Mouse (Mus musculus) liver, postnatal 0 days (tissue): Measurements from ENCODE around the gene Zfp663. TPM values are rescaled to one million over a fixed set of nuclear protein-coding genes. Genes with fewer than 3 reads are reported as not detected.

Source experiments
- ATAC-seq: fragments of 200-750 bp; cut with Nextera tagmentation; 2 replicates; pipeline ENCODE4 v1.8.0; 2017; ENCODE audit warnings: mild to moderate bottlenecking, moderate library complexity
- DNase-seq: peaks from one replicate; pipeline ENCODE4 v3.0.0-alpha.2; 2016
- H3K27ac ChIP-seq: fragments of 300-500 bp; sonication (generic); 2 replicates; pipeline ENCODE4 v1.5.1; 2014; ENCODE audit warnings: antibody characterized with exemption, moderate library complexity, mild to moderate bottlenecking, low read depth
- H3K27me3 ChIP-seq: fragments of 300-500 bp; sonication (generic); 2 replicates; pipeline ENCODE4 v1.6.1; 2014; ENCODE audit warnings: low read length, control low read depth, mixed read lengths; ENCODE audit not compliant: insufficient read depth
- H3K36me3 ChIP-seq: fragments of 300-500 bp; sonication (generic); replicated peaks from 2 replicates; pipeline ENCODE4 v1.6.1; 2014; ENCODE audit warnings: mild to moderate bottlenecking, control low read depth, low read length, moderate library complexity, mixed read lengths; ENCODE audit not compliant: insufficient read depth
- H3K4me1 ChIP-seq: fragments of 300-500 bp; sonication (generic); 2 replicates; pipeline ENCODE4 v1.6.1; 2014; ENCODE audit warnings: antibody characterized with exemption, mild to moderate bottlenecking, control low read depth; ENCODE audit not compliant: insufficient read depth
- H3K4me2 ChIP-seq: fragments of 300-500 bp; sonication (generic); 2 replicates; pipeline ENCODE4 v1.6.1; 2014; ENCODE audit warnings: low read depth, mild to moderate bottlenecking, low read length, moderate library complexity, mixed read lengths
- H3K4me3 ChIP-seq: fragments of 300-500 bp; sonication (generic); 2 replicates; pipeline ENCODE4 v1.5.1; 2014; ENCODE audit warnings: low read depth, low read length
- H3K9ac ChIP-seq: fragments of 300-500 bp; sonication (generic); replicated peaks from 2 replicates; pipeline ENCODE4 v1.6.1; 2014; ENCODE audit warnings: mild to moderate bottlenecking, moderate library complexity
- H3K9me3 ChIP-seq: fragments of 300-500 bp; sonication (generic); 2 replicates; pipeline ENCODE4 v1.6.1; 2016; ENCODE audit warnings: mild to moderate bottlenecking, control low read depth, low read length, mixed read lengths
- CTCF ChIP-seq: sonication (generic); IDR thresholded peaks from 2 replicates; pipeline ENCODE4 v1.5.1; 2016; ENCODE audit warnings: antibody characterized with exemption, low read depth
- EP300 ChIP-seq: IDR thresholded peaks from 2 replicates; pipeline ENCODE4 v1.6.1; 2016; ENCODE audit warnings: antibody characterized with exemption, low read depth, mild to moderate bottlenecking
- WGBS: fragments of 180-500 bp; shearing (Covaris S2); extraction: QIAGEN DNeasy Blood & Tissue Kit; methylation state at CpG from one replicate; pipeline ENCODE4 v1.1.7; 2014; ENCODE audit not compliant: insufficient replicate concordance; 5-methylcytosine and 5-hydroxymethylcytosine counted together
- polyA plus RNA-seq: library from polyadenylated mRNA; unstranded; fragments of >200 nt; fragmentation: Nextera tagmentation; extraction: Ambion mirVana; gene quantifications from 2 replicates; pipeline ENCODE4 v1.2.1, GENCODE M21; 2015

Gene Zfp663
- polyA plus RNA-seq, 1 experiment from 2014 or later, result not detected

DNA sequence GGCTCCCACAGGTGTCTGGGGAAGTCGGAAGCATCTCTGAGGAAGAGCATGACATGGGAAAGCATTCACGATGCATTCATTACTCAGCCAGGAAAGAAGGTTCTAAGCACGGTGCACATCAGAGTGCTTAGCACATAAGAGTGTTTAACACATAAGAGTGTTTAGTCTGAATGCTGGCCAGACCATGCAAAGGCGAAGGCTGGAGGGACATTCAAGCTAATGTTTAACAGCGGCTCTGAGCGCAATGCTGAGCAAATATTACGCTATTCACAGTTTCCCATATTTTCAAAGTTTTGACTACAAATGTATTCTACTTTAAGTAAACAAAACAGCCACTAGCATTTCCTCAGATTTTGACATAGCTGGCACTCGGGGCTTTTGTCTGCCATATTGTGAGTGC, 63.1 kb downstream of the Zfp663 start:
- peaks cover 36% of the 10 kb centered on the region for H3K36me3 ChIP-seq
- ATAC-seq, result peak; percentile 75
- peak overlapping the region; percentile 22; the same call in 1 of the 2 replicates for H3K4me2 ChIP-seq

DNA sequence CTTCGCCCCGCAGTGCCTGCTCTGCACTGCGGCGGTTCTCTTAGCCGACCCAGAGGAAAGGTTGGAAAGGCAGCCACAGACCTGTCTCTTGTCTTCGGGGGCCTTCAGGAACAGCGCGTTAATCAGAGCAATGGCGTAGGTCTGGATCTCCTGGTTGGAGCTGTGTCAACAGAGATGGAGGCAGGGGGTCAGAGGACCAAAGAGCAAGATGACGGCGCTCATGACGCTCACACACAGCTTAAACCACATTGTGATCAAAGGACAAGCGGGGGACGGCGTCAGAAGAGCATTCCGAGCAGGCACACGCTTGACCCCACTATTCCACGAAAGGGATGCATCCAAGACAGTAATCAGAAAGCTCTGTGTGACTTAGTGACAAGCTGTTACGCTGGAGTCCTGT, 63.7 kb downstream of the Zfp663 start:
- Histone ChIP-seq H3K4me3 (no peak overlapping the region), H3K9me3 (no peaks in the 10 kb centered on the region), H3K4me1 (peaks cover 3% of the 10 kb centered on the region), H3K4me2 (peak overlapping the region; percentile 22), H3K27me3 (no peaks in the 10 kb centered on the region), H3K9ac (no peak overlapping the region), H3K27ac (peak overlapping the region; percentile 65), H3K36me3 (peaks cover 35% of the 10 kb centered on the region)
- DNase-seq (no peak), ATAC-seq (peak; percentile 71)
- TF ChIP-seq EP300 (no peak), CTCF (no peak)
- 74% methylated on average over 19 of the region's 19 CpGs for WGBS

More for the DNA sequence above, 63.1 kb downstream of the Zfp663 start:
- TF ChIP-seq CTCF, result no peak
- TF ChIP-seq EP300, result no peak
- Histone ChIP-seq H3K27me3 (no peaks in the 10 kb centered on the region), H3K4me1 (peaks cover 3% of the 10 kb centered on the region), H3K4me3 (no peak overlapping the region), H3K9ac (no peak overlapping the region), H3K9me3 (no peaks in the 10 kb centered on the region), H3K27ac (peak overlapping the region; percentile 65)
- 63% methylated on average over 8 of the region's 8 CpGs for WGBS
- DNase-seq, result no peak

DNA sequence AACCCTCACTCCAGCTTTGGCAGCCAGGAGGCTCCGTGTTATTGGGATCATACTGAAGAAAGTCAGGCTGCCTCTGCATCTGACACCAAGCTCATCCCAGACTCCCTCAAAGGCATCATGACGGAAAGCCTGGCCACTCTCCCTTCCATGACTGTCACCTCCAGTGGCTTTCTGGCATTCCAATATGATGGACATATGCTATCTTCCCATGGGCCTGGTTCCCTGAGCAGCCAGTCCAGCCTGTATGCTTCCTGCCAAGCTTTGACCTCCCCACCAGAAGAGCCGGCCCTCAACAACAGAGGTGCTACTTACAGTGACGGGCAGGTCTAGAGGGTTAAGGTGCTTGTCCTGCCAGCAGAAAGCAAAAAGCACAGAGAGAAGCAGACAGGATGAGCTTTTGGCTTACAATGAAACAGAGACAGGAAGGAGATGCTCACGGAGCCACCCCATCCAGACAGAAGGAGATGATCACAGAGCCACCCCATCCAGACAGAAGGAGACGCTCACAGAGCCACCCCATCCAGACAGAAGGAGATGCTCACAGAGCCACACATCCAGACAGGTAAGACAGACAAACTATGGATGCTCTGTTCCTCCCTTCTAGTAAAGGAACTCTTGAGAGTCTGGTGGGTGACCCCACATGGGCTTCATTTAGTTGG, 65.0 kb downstream of the Zfp663 start:
- Histone ChIP-seq H3K9ac (no peak overlapping the region), H3K27ac (no peak overlapping the region), H3K9me3 (no peaks in the 10 kb centered on the region), H3K4me3 (no peak overlapping the region), H3K36me3 (peaks cover 31% of the 10 kb centered on the region), H3K4me2 (no peak overlapping the region), H3K4me1 (peaks cover 3% of the 10 kb centered on the region), H3K27me3 (no peaks in the 10 kb centered on the region)
- DNase-seq (no peak), ATAC-seq (no peak)
- 88% methylated on average over 6 of the region's 6 CpGs for WGBS
- TF ChIP-seq EP300 (no peak), CTCF (no peak)

DNA sequence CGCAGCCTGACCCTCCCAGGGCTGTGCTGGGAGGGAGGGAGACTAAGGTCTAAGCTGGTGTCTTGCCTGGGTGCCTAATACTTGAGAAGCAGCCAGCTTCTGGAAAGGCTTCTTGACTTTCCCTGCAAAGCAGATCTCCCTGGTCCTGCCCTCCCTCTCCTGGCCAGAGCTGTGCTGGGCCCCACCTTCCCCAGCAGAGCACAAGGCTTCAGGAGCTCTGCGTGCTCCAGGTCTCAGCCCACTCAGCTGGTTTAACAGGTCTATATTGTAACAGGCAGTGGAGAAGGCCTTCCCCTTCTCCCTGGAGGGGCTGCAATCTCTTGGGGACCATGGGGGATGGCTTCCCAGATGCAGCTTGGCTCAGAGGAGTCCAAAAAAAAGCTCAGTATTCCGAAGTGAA, 67.1 kb downstream of the Zfp663 start:
- Histone ChIP-seq H3K27me3 (no peaks in the 10 kb centered on the region), H3K9ac (no peak overlapping the region), H3K9me3 (no peaks in the 10 kb centered on the region), H3K36me3 (peaks cover 30% of the 10 kb centered on the region), H3K4me1 (peaks cover 3% of the 10 kb centered on the region), H3K27ac (no peak overlapping the region), H3K4me3 (no peak overlapping the region), H3K4me2 (no peak overlapping the region)
- 78% methylated on average over 3 of the region's 3 CpGs for WGBS
- no peak for TF ChIP-seq EP300
- no peak for TF ChIP-seq CTCF
- no peak for ATAC-seq
- no peak for DNase-seq

Other genes with a start within 250 kb of the Zfp663 start
- gene Cdh22, start 133.9 kb downstream of the Zfp663 start, polyA plus RNA-seq, result not detected in 2 replicates
- 29.3 and 30.5 TPM in 2 replicates for gene Slc35c2, start 80.9 kb downstream of the Zfp663 start, polyA plus RNA-seq
- gene Elmo2, start 42.2 kb downstream of the Zfp663 start, polyA plus RNA-seq, result 11.0 and 12.3 TPM in 2 replicates
- gene Zfp334, start 19.5 kb upstream of the Zfp663 start, polyA plus RNA-seq, result 1.2 and 1.5 TPM in 2 replicates
- 8.1 and 13.0 TPM in 2 replicates for gene Ocstamp, start 31.7 kb upstream of the Zfp663 start, polyA plus RNA-seq
- gene Slc13a3, start 104.5 kb upstream of the Zfp663 start, polyA plus RNA-seq, result 46.2 and 49.5 TPM in 2 replicates
- 8.8 and 9.1 TPM in 2 replicates for gene Trp53rka, start 124.6 kb upstream of the Zfp663 start, polyA plus RNA-seq
- gene Slc2a10, start 135.1 kb upstream of the Zfp663 start, polyA plus RNA-seq, result 0.13 and 0.34 TPM in 2 replicates
- 0.20 and 0.25 TPM in 2 replicates for gene Eya2, start 226.3 kb upstream of the Zfp663 start, polyA plus RNA-seq